Mouse (Mus musculus) kidney, adult 2 months (tissue): ENCODE data around the gene Exoc1.

ENCODE experiments used
- CTCF ChIP-seq: fragments of 200-500 bp; conservative IDR thresholded peaks from 2 replicates; pipeline ENCODE4 v1.5.1; 2011; ENCODE audit warnings: low read depth, mild to moderate bottlenecking, control low read depth, low read length, moderate library complexity, mixed read lengths; ENCODE audit not compliant: insufficient read depth, insufficient read length
- POLR2A ChIP-seq: fragments of 200-500 bp; IDR thresholded peaks from one replicate; pipeline ENCODE4 v1.6.1; 2011; ENCODE audit warnings: low read depth, low read length, control low read depth

DNA sequence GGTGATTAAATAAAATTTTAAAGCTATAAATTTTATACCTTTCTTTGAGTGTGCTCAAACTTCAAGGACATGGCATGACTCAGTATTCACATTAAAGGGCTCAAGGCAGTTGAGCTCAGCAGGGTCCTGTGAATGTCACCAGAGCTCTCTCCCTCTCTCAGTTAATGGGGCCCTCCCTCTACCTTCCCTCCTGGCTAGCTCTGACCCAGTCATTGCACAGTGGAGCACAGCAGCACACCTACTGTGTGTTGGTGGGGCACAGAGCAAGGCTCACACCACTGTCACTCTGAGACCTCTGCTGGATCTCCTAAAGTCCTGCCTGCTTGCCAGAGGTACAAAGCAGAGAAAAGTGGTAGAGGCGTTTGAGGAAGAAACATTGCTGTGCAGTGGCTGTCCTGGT lies 7.1 kb downstream of the Exoc1 start:
- no peak for TF ChIP-seq CTCF
- TF ChIP-seq POLR2A = no peak
